ENCODE assay signal across 8 mouse cellular contexts in the genomic region with DNA sequence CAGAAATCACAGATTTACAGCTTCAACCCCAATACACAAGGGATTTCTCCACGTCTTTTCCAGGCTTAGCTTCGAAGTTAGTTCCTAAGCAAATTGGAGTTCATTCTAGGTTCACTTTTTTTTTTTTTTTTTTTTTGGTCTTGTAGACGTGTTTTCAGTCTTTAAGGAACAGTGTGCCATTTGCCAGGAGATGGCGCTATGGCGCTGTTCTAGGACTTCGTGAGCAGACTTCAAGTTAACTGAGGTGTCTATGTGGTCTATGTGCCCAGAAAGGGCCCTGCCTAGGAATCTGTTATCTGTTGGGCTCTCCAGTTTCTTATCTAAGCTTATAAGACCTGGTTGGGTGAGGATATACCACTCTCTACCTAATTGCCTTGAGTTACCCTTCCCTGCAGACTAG. TPM values are rescaled to one million over a fixed set of nuclear protein-coding genes. Genes with fewer than 3 reads are reported as not detected.
DNase-seq lines count a peak whose midpoint lies in the region; ATAC-seq lines count a peak whose summit lies in the region.
"Had no signal": no experiment of that assay in that cellular context is flagged by ENCODE, and none has a peak within 500 bp of the region (broad histone marks: within the 10 kb centered on the region; RNA-seq: fewer than 3 reads in every experiment).

No protein-coding gene starts in this region.

- no peaks in the 10 kb centered on the region for H3K9me3 ChIP-seq in midbrain, embryonic 11.5 days (ENCODE audit: control insufficient read depth, low read length)
- H3K9me3 ChIP-seq in midbrain, embryonic 15.5 days = no peaks in the 10 kb centered on the region
- no peaks in the 10 kb centered on the region for H3K9me3 ChIP-seq in limb, embryonic 10.5 days (replicated peaks)

- H3K9ac ChIP-seq in midbrain, embryonic 11.5 days (ENCODE audit: low read length) = no peak overlapping the region
- H3K9ac ChIP-seq in midbrain, embryonic 15.5 days = no peak overlapping the region

- ATAC-seq in midbrain, embryonic 11.5 days (ENCODE audit: low FRiP score) = no peak
- ATAC-seq in midbrain, embryonic 15.5 days (replicated peaks) = no peak

- H3K4me3 ChIP-seq in midbrain, embryonic 11.5 days (ENCODE audit: low read depth, low read length) = no peak overlapping the region
- H3K4me3 ChIP-seq in midbrain, embryonic 15.5 days = no peak overlapping the region
- H3K4me3 ChIP-seq in limb, embryonic 10.5 days = no peak overlapping the region

- H3K4me2 ChIP-seq in midbrain, embryonic 11.5 days = no peak overlapping the region
- no peak overlapping the region for H3K4me2 ChIP-seq in midbrain, embryonic 15.5 days

- 5% methylated on average over 6 of the region's 6 CpGs for WGBS in midbrain, embryonic 11.5 days
- 4% methylated on average over 6 of the region's 6 CpGs for WGBS in midbrain, embryonic 15.5 days
- 4% methylated on average over 6 of the region's 6 CpGs for WGBS in limb, embryonic 10.5 days

- H3K27ac ChIP-seq in midbrain, embryonic 11.5 days (ENCODE audit: low read depth, low read length) = no peak overlapping the region
- H3K27ac ChIP-seq in midbrain, embryonic 15.5 days = no peak overlapping the region
- no peak overlapping the region for H3K27ac ChIP-seq in limb, embryonic 10.5 days

- peaks cover 6% of the 10 kb centered on the region for H3K27me3 ChIP-seq in midbrain, embryonic 11.5 days (ENCODE audit: control insufficient read depth, insufficient read depth, low read length)
- peaks cover 12% of the 10 kb centered on the region for H3K27me3 ChIP-seq in midbrain, embryonic 15.5 days (replicated peaks)
- H3K27me3 ChIP-seq in limb, embryonic 10.5 days (ENCODE audit: low read depth, poor library complexity, severe bottlenecking) = peaks cover 46% of the 10 kb centered on the region

- DNase-seq in midbrain, embryonic 11.5 days (ENCODE audit: low spot score, missing footprints) = peak; percentile 93
- DNase-seq in T-cell, adult 2 months (ENCODE audit: low spot score) = peak; percentile 51
- DNase-seq in cerebellum, postnatal 10 days = peak; percentile 76 to 82
- DNase-seq in heart, postnatal 4 days = peak; percentile 81
- peak; percentile 79 for DNase-seq in limb, embryonic 10.5 days (ENCODE audit: low spot score)
- DNase-seq in right cerebral cortex, postnatal 14 days = peak; percentile 79

- no peaks in the 10 kb centered on the region for H3K36me3 ChIP-seq in midbrain, embryonic 11.5 days (ENCODE audit: control insufficient read depth, insufficient read depth, low read length)
- no peaks in the 10 kb centered on the region for H3K36me3 ChIP-seq in midbrain, embryonic 15.5 days (replicated peaks)
- H3K36me3 ChIP-seq in limb, embryonic 10.5 days = no peaks in the 10 kb centered on the region

- no peaks in the 10 kb centered on the region for H3K4me1 ChIP-seq in midbrain, embryonic 11.5 days (ENCODE audit: control insufficient read depth, insufficient read depth, low read length)
- H3K4me1 ChIP-seq in midbrain, embryonic 15.5 days = no peaks in the 10 kb centered on the region
- no peaks in the 10 kb centered on the region for H3K4me1 ChIP-seq in limb, embryonic 10.5 days

RNA-seq across cellular contexts. Expression of gene Wnt6, which starts 8.6 kb away (rescaled TPM):
- polyA plus RNA-seq in midbrain, embryonic 11.5 days (2014; fragmentation: Nextera tagmentation; extraction: Ambion mirVana) = 3.3 and 3.4 TPM in 2 replicates
- polyA plus RNA-seq in midbrain, embryonic 15.5 days (2015; fragmentation: Nextera tagmentation; extraction: Ambion mirVana) = 5.6 and 7.2 TPM in 2 replicates
- total RNA-seq in heart, postnatal 4 days (2021) = under 1 TPM; 0.12 to 0.20 TPM
- polyA plus RNA-seq in limb, embryonic 10.5 days (2016; fragmentation: Nextera tagmentation; extraction: Ambion mirVana) = 30.1 and 34.2 TPM in 2 replicates

RNA-seq across cellular contexts. Expression of gene Prkag3, which starts 14.1 kb away (rescaled TPM):
- not detected in 2 replicates for polyA plus RNA-seq in midbrain, embryonic 11.5 days (2014; fragmentation: Nextera tagmentation; extraction: Ambion mirVana)
- not detected in 2 replicates for polyA plus RNA-seq in midbrain, embryonic 15.5 days (2015; fragmentation: Nextera tagmentation; extraction: Ambion mirVana)
- total RNA-seq in heart, postnatal 4 days (2021) = 1 to 10 TPM; 3.7 to 4.1 TPM
- polyA plus RNA-seq in limb, embryonic 10.5 days (2016; fragmentation: Nextera tagmentation; extraction: Ambion mirVana) = 0.16 and 0.29 TPM in 2 replicates
- total RNA-seq: layer of hippocampus, postnatal 36 days had no signal

RNA-seq across cellular contexts. Expression of gene Wnt10a, which starts 28.2 kb away (rescaled TPM):
- 1.4 and 2.3 TPM in 2 replicates for polyA plus RNA-seq in midbrain, embryonic 11.5 days (2014; fragmentation: Nextera tagmentation; extraction: Ambion mirVana)
- 0.34 and 0.37 TPM in 2 replicates for polyA plus RNA-seq in midbrain, embryonic 15.5 days (2015; fragmentation: Nextera tagmentation; extraction: Ambion mirVana)
- total RNA-seq in heart, postnatal 4 days (2021) = not detected
- 1.3 and 1.6 TPM in 2 replicates for polyA plus RNA-seq in limb, embryonic 10.5 days (2016; fragmentation: Nextera tagmentation; extraction: Ambion mirVana)

RNA-seq across cellular contexts. Expression of gene Cyp27a1, which starts 49.7 kb away (rescaled TPM):
- 6.7 and 7.1 TPM in 2 replicates for polyA plus RNA-seq in midbrain, embryonic 11.5 days (2014; fragmentation: Nextera tagmentation; extraction: Ambion mirVana)
- polyA plus RNA-seq in midbrain, embryonic 15.5 days (2015; fragmentation: Nextera tagmentation; extraction: Ambion mirVana) = 2.4 and 3.3 TPM in 2 replicates
- 1 to 10 TPM; 5.4 to 6.3 TPM for total RNA-seq in heart, postnatal 4 days (2021)
- polyA plus RNA-seq in limb, embryonic 10.5 days (2016; fragmentation: Nextera tagmentation; extraction: Ambion mirVana) = 22.8 and 25.5 TPM in 2 replicates
